Mouse (Mus musculus) megakaryocyte, embryonic 14.5 days (primary cell): ENCODE data around the gene Gramd4.

Source experiments
- FLI1 ChIP-seq: IDR thresholded peaks from 2 replicates; pipeline ENCODE4 v1.6.1; 2012; ENCODE audit warnings: low read length, inconsistent platforms, mixed read lengths
- GATA1 ChIP-seq: IDR thresholded peaks from 3 replicates; pipeline ENCODE4 v1.6.1; 2012; ENCODE audit warnings: mixed read lengths, low read length, inconsistent platforms, borderline replicate concordance

DNA sequence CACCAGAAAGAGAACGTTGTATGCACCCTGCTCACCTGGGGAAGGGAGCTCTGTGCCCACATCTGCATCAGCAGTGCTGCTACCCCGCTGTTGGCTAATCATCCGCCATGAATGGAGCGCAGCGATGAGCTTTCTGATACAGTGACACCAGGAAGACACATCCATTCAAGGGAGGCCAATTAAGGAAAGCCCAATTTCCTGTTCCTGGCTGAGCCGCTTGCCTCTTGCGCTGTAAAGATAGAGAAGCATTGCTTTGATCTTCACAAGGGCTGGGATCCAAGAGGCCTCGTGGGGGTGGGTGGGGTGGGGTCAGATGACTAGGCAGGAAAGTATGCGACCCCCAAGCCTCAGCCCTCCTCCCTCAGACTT lies 55.8 kb downstream of the Gramd4 start:
- TF ChIP-seq FLI1 (no peak), GATA1 (no peak)
